Mouse (Mus musculus): ENCODE results near the gene Fpr1.
"Not testable (repeated sequence)": the region's sequence is repeated elsewhere in the genome, so short reads cannot be mapped to it uniquely, and the experiment has no call there.

The Fpr1 gene

GRCm38 (mm10) chr17:17849906-17850712 lies 33.6 kb downstream of the Fpr1 start:
- no peak for DNase-seq (ENCODE audit: low spot score)

- DNase-seq (ENCODE audit: low spot score), result no peak
These were observed 34.8 kb downstream of the Fpr1 start for GRCm38 (mm10) chr17:17848988-17849387.

- no peak for DNase-seq (ENCODE audit: low spot score)
These were observed 38.3 kb downstream of the Fpr1 start for GRCm38 (mm10) chr17:17845187-17846027.

GRCm38 (mm10) chr17:17844606-17845005 lies 39.1 kb downstream of the Fpr1 start:
- not testable (repeated sequence) for DNase-seq (ENCODE audit: low spot score)

GRCm38 (mm10) chr17:17843534-17844261 lies 40.0 kb downstream of the Fpr1 start:
- DNase-seq (ENCODE audit: low spot score), result no peak

GRCm38 (mm10) chr17:17840796-17841195 lies 42.9 kb downstream of the Fpr1 start:
- DNase-seq (ENCODE audit: low spot score), result no peak

- no peak for DNase-seq (ENCODE audit: low spot score)
These were observed 44.5 kb downstream of the Fpr1 start for GRCm38 (mm10) chr17:17839276-17839675.

GRCm38 (mm10) chr17:17837919-17838701 lies 45.6 kb downstream of the Fpr1 start:
- DNase-seq (ENCODE audit: low spot score), result peak; percentile 93

- DNase-seq (ENCODE audit: low spot score), result no peak
These were observed 46.3 kb downstream of the Fpr1 start for GRCm38 (mm10) chr17:17837426-17837825.

- no peak for DNase-seq (ENCODE audit: low spot score)
These were observed 47.6 kb downstream of the Fpr1 start for GRCm38 (mm10) chr17:17836101-17836500.

GRCm38 (mm10) chr17:17834896-17835295 lies 48.8 kb downstream of the Fpr1 start:
- DNase-seq (ENCODE audit: low spot score), result peak; percentile 66

- DNase-seq (ENCODE audit: low spot score), result no peak
These were observed 53.0 kb downstream of the Fpr1 start for GRCm38 (mm10) chr17:17830731-17831130.

- DNase-seq (ENCODE audit: low spot score), result no peak
These were observed 53.8 kb downstream of the Fpr1 start for GRCm38 (mm10) chr17:17829816-17830535.

- no peak for DNase-seq (ENCODE audit: low spot score)
These were observed 54.5 kb downstream of the Fpr1 start for GRCm38 (mm10) chr17:17829052-17829785.

GRCm38 (mm10) chr17:17828191-17828981 lies 55.4 kb downstream of the Fpr1 start:
- DNase-seq (ENCODE audit: low spot score), result no peak

- DNase-seq (ENCODE audit: low spot score), result peak; percentile 57
These were observed 56.0 kb downstream of the Fpr1 start for GRCm38 (mm10) chr17:17827658-17828190.

GRCm38 (mm10) chr17:17826751-17827657 lies 56.7 kb downstream of the Fpr1 start, which contains the start of gene Spaca6:
Spaca6 (plus strand) TSS chr17:17827158.
- peak; percentile 94 for DNase-seq (ENCODE audit: low spot score)

Measured in urinary bladder, postnatal 25 days (tissue).